Mouse (Mus musculus) olfactory bulb, adult 2 months (tissue): ENCODE results near the gene Wipf3. TPM values are rescaled to one million over a fixed set of nuclear protein-coding genes. Genes with fewer than 3 reads are reported as not detected.

Source experiments
- H3K27ac ChIP-seq: fragments of 200-500 bp; 2 replicates; pipeline ENCODE4 v1.5.1; 2012; ENCODE audit warnings: low read depth, low read length; ENCODE audit not compliant: insufficient read depth
- H3K4me1 ChIP-seq: fragments of 200-500 bp; 2 replicates; pipeline ENCODE4 v1.6.1; 2012; ENCODE audit warnings: low read length; ENCODE audit not compliant: control insufficient read depth, insufficient read depth
- H3K4me3 ChIP-seq: fragments of 200-500 bp; 2 replicates; pipeline ENCODE4 v1.5.1; 2012; ENCODE audit warnings: mild to moderate bottlenecking, low read depth, low read length, moderate library complexity; ENCODE audit not compliant: insufficient read depth
- CTCF ChIP-seq: fragments of 200-500 bp; IDR thresholded peaks from 2 replicates; pipeline ENCODE4 v1.5.1; 2012; ENCODE audit warnings: low read depth, mild to moderate bottlenecking, low read length, moderate library complexity; ENCODE audit not compliant: insufficient read depth
- POLR2A ChIP-seq: fragments of 200-500 bp; IDR thresholded peaks from 2 replicates; pipeline ENCODE4 v1.6.1; 2012; ENCODE audit warnings: mild to moderate bottlenecking, low read depth, low read length, moderate library complexity; ENCODE audit not compliant: insufficient read depth
- WGBS: fragments of 180-500 bp; shearing (Covaris S2); methylation state at CpG from one replicate; pipeline ENCODE4 v1.1.7; 2018; 5-methylcytosine and 5-hydroxymethylcytosine counted together
- polyA plus RNA-seq: library from polyadenylated mRNA; stranded (reverse); fragments of >200 nt; gene quantifications from 2 replicates; pipeline ENCODE4 v1.2.4, GENCODE M21; 2012; ENCODE audit warnings: low replicate concordance; ENCODE audit not compliant: missing spikeins, insufficient read depth, insufficient read length

Gene Wipf3
- polyA plus RNA-seq, 1 experiment: not detected

GRCm38 (mm10) chr6:54462766-54463165, 33.4 kb downstream of the Wipf3 start:
- 66% methylated on average over 6 of the region's 6 CpGs for WGBS
- TF ChIP-seq CTCF (no peak), POLR2A (no peak)
- Histone ChIP-seq H3K27ac (no peak overlapping the region), H3K4me3 (no peak overlapping the region), H3K4me1 (peaks cover 32% of the 10 kb centered on the region)

GRCm38 (mm10) chr6:54463701-54464458, 34.5 kb downstream of the Wipf3 start:
- WGBS: 51% methylated on average over 8 of the region's 8 CpGs
- no peak overlapping the region for H3K27ac ChIP-seq
- TF ChIP-seq CTCF (no peak), POLR2A (no peak)
- H3K4me1 ChIP-seq: peaks cover 34% of the 10 kb centered on the region
- H3K4me3 ChIP-seq: no peak overlapping the region

DNA sequence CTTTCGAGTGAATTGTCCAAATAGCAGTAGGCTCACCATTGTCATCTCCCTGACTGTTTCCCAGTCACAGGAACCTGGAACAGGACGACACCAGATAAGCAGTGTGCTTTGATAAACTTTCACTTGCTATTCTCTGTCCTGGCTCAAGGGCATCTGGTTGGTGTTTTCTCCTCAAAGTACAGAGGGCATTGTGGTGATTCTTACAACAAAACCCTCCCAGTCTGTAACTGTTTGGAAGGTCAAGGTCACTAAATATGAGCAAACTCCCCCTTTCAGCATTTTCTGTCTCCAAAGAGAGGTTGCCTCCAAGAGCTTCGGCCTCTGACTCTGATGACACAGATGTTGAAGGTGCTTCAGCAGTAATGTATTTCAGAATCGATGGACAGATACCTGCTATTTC, 35.5 kb downstream of the Wipf3 start:
- Histone ChIP-seq H3K4me1 (peaks cover 31% of the 10 kb centered on the region), H3K4me3 (no peak overlapping the region), H3K27ac (no peak overlapping the region)
- WGBS: 95% methylated on average over 4 of the region's 4 CpGs
- TF ChIP-seq POLR2A (no peak), CTCF (no peak)

DNA sequence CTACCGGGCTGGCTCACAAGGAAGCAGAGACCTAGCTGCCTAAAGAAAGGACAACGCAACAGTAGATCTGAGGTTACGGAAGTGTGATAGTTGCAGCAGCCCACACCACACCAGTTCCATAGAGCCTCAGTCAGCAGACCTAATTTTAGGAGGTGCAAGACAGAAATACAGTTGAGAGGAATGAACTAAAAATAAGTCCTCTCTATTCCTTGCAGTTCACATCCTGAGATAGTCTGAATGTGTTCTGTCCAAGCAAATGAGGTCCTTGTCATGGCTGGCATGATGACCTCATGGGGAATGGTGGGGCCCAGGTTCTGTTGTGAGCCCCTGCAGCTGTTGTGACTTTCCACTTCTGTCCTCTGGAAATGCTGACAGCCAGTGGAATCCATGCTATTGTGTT, 38.0 kb downstream of the Wipf3 start:
- no peak for TF ChIP-seq POLR2A
- TF ChIP-seq CTCF: no peak

GRCm38 (mm10) chr6:54471866-54472265, 42.5 kb downstream of the Wipf3 start:
- WGBS: 82% methylated on average over 7 of the region's 7 CpGs

More for the DNA sequence above, 38.0 kb downstream of the Wipf3 start:
- Histone ChIP-seq H3K27ac (no peak overlapping the region), H3K4me1 (peaks cover 19% of the 10 kb centered on the region), H3K4me3 (no peak overlapping the region)
- WGBS: 54% methylated on average over 3 of the region's 3 CpGs

DNA sequence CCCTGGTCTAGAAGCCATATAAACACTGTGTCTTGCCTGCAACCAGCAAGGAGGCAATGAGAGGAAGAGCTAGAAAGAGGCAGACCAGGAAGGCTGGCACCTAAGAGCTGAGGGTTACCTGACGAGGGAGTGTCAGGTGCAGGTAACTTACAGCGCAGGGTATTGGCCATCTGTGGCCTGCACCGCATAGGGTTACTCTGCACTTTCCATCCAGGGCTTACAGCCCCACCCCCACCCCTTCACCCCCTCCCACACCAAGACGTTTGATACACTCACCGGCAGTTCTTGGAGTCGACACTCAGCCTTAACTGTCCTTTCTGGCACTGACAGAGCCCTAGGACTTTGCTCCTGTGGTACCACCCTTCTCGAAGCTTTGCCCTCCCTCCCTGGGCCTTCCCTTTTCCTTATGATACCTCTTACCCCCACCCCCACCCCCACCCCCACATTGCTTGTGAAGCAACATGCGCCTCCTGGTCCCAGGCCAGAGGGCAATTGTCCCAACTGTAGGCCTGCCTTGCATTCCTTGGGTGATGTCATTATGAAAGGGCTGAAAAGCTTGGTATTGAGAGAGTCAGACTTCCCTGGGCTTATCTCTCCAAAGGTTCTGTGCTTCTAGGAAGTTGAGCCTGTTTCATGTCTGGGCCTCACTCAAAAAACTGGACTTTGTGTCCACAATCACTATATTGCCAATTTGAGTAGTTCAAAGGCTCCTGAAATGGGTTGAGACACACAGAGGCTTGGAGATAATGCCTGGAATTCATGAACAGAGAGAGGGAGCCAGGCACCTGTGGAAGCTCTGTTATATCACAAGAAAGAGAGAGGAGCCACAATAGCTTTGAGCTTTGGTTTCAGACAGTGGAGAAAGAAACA, 43.7 kb downstream of the Wipf3 start:
- TF ChIP-seq POLR2A (no peak), CTCF (no peak)
- Histone ChIP-seq H3K4me1 (peaks cover 20% of the 10 kb centered on the region), H3K27ac (no peak overlapping the region), H3K4me3 (no peak overlapping the region)
- WGBS: 76% methylated on average over 8 of the region's 8 CpGs

More at GRCm38 (mm10) chr6:54471866-54472265, 42.5 kb downstream of the Wipf3 start:
- TF ChIP-seq CTCF (no peak), POLR2A (no peak)
- H3K4me3 ChIP-seq: no peak overlapping the region
- peaks cover 19% of the 10 kb centered on the region for H3K4me1 ChIP-seq
- no peak overlapping the region for H3K27ac ChIP-seq

DNA sequence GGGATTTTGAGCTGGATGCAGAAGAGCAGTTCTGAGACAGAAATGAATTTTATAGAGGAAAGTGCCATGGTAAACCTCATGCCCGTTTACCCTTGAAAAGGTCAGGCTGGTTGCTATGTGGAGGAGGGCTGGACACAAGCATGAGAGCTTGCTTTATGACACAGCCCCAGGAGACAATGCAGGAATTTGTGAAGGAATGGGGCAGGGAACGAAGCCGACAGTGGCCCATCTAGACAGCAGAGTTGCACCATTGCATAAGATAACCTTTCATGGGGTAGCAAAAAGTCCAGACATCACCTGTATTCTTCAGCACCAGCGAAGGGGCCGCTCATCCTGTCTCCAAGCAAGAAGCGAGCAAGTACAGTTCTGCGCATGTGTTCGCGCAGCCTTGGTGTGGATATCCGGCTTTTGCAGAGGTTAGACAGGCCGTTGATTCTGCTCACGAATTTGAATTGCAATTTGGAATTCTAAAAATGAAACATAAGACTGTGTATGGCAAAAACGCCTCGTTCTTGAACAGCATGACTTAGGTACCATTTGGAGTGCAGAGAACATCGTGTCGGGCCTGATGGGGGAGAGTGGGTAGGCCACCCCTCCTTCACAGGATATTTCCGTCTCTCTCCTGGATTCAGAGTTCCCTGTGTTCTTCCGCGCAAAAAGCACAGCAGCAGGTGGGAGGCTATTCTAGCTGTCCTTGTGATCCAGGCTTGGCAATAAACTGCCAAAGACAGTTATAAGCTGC, 46.7 kb downstream of the Wipf3 start:
- no peak overlapping the region for H3K4me3 ChIP-seq
- no peak overlapping the region for H3K27ac ChIP-seq
- TF ChIP-seq POLR2A (no peak), CTCF (no peak)
- WGBS: 75% methylated on average over 19 of the region's 19 CpGs
- H3K4me1 ChIP-seq: peaks cover 16% of the 10 kb centered on the region

- Histone ChIP-seq H3K4me1 (peaks cover 17% of the 10 kb centered on the region), H3K4me3 (no peak overlapping the region), H3K27ac (no peak overlapping the region; the same call in 1 of the 2 replicates)
- TF ChIP-seq CTCF (no peak), POLR2A (no peak)
- 55% methylated on average over 5 of the region's 5 CpGs for WGBS
Observed at GRCm38 (mm10) chr6:54478646-54479324, 49.4 kb downstream of the Wipf3 start.
